Mouse (Mus musculus): ENCODE results near the gene Rps25. TPM values are rescaled to one million over a fixed set of nuclear protein-coding genes. Genes with fewer than 3 reads are reported as not detected.
"Not testable (repeated sequence)": the region's sequence is repeated elsewhere in the genome, so short reads cannot be mapped to it uniquely, and the experiment has no call there.

The Rps25 gene
- polyA plus RNA-seq, 1 experiment from 2014 or later, result 2,208 TPM

- DNase-seq (ENCODE audit: low spot score), result no peak
- Histone ChIP-seq H3K27ac (replicated peaks) (no peak within 1 kb of the TSS), H3K4me3 (no peak within 1 kb of the TSS), H3K9me3 (replicated peaks) (no peaks in the 10 kb centered on the region), H3K27me3 (ENCODE audit: low read depth, poor library complexity, severe bottlenecking) (no peaks in the 10 kb centered on the region), H3K4me1 (no peaks in the 10 kb centered on the region), H3K36me3 (no peaks in the 10 kb centered on the region)
- 77% methylated on average over 19 of the region's 19 CpGs for WGBS
These were observed 34.0 kb downstream of the Rps25 start, which contains the start of gene Foxr1 for GRCm38 (mm10) chr9:44440961-44441360. Foxr1 (minus strand) TSS chr9:44441136.

- not testable (repeated sequence) for H3K27ac ChIP-seq (replicated peaks); H3K4me1 ChIP-seq; H3K27me3 ChIP-seq (ENCODE audit: low read depth, poor library complexity, severe bottlenecking); H3K4me3 ChIP-seq; H3K36me3 ChIP-seq; H3K9me3 ChIP-seq (replicated peaks); DNase-seq (ENCODE audit: low spot score)
- 84% methylated on average over 7 of the region's 7 CpGs for WGBS
These were observed 37.6 kb downstream of the Rps25 start for GRCm38 (mm10) chr9:44444402-44445025.

- DNase-seq (ENCODE audit: low spot score), result no peak
- Histone ChIP-seq H3K27ac (replicated peaks) (no peak overlapping the region), H3K4me1 (peaks cover 13% of the 10 kb centered on the region), H3K27me3 (ENCODE audit: low read depth, poor library complexity, severe bottlenecking) (peaks cover 32% of the 10 kb centered on the region), H3K4me3 (no peak overlapping the region), H3K9me3 (replicated peaks) (no peaks in the 10 kb centered on the region), H3K36me3 (no peaks in the 10 kb centered on the region)
These were observed 43.4 kb downstream of the Rps25 start for GRCm38 (mm10) chr9:44450387-44450786.

- 9% methylated on average over 14 of the region's 14 CpGs for WGBS
- Histone ChIP-seq H3K36me3 (no peaks in the 10 kb centered on the region), H3K4me3 (no peak overlapping the region), H3K4me1 (peaks cover 43% of the 10 kb centered on the region), H3K27ac (replicated peaks) (peak overlapping the region; percentile 46; the same call in 1 of the 2 replicates), H3K9me3 (replicated peaks) (no peaks in the 10 kb centered on the region), H3K27me3 (ENCODE audit: low read depth, poor library complexity, severe bottlenecking) (peaks cover 39% of the 10 kb centered on the region)
- peak; percentile 84 for DNase-seq (ENCODE audit: low spot score)
These were observed 47.4 kb downstream of the Rps25 start for GRCm38 (mm10) chr9:44454132-44454890.

- 16% methylated on average over 4 of the region's 4 CpGs for WGBS
- H3K27me3 ChIP-seq (ENCODE audit: low read depth, poor library complexity, severe bottlenecking), result peaks cover 39% of the 10 kb centered on the region
These were observed 47.9 kb downstream of the Rps25 start, which contains the start of gene Upk2 for GRCm38 (mm10) chr9:44454891-44455220. Upk2 (minus strand) TSS chr9:44454976.

GRCm38 (mm10) chr9:44457035-44457742 lies 50.2 kb downstream of the Rps25 start:
- 3% methylated on average over 11 of the region's 11 CpGs for WGBS
- Histone ChIP-seq H3K36me3 (no peaks in the 10 kb centered on the region), H3K27ac (replicated peaks) (peak overlapping the region; percentile 77), H3K9me3 (replicated peaks) (no peaks in the 10 kb centered on the region), H3K27me3 (ENCODE audit: low read depth, poor library complexity, severe bottlenecking) (peaks cover 38% of the 10 kb centered on the region), H3K4me1 (peaks cover 43% of the 10 kb centered on the region), H3K4me3 (peak overlapping the region; percentile 29)
- peak; percentile 92 for DNase-seq (ENCODE audit: low spot score)

More at GRCm38 (mm10) chr9:44454891-44455220, 47.9 kb downstream of the Rps25 start, which contains the start of gene Upk2:
- no peak for DNase-seq (ENCODE audit: low spot score)
- peak within 1 kb of the TSS; percentile 52; the same call in 1 of the 2 replicates for H3K27ac ChIP-seq (replicated peaks)
- H3K9me3 ChIP-seq (replicated peaks), result no peaks in the 10 kb centered on the region
- peaks cover 43% of the 10 kb centered on the region for H3K4me1 ChIP-seq
- H3K4me3 ChIP-seq, result no peak within 1 kb of the TSS
- H3K36me3 ChIP-seq, result no peaks in the 10 kb centered on the region

Small RNA genes within 50 kb of the gene (microRNA-seq; reads per million reads assigned to microRNA genes)
- gene Mir7085, result not detected

Other genes starting within 250 kb of the Rps25 start
- gene Cbl, start 173.1 kb upstream of the Rps25 start, polyA plus RNA-seq (2016; fragmentation: Nextera tagmentation; extraction: Ambion mirVana), result 21.7 and 25.5 TPM in 2 replicates
- not detected in 2 replicates for gene Ccdc153, start 166.5 kb upstream of the Rps25 start, polyA plus RNA-seq (2016; fragmentation: Nextera tagmentation; extraction: Ambion mirVana)
- 0.06 TPM in 1 of 2 replicates, not detected in the other for gene Pdzd3, start 155.7 kb upstream of the Rps25 start, polyA plus RNA-seq (2016; fragmentation: Nextera tagmentation; extraction: Ambion mirVana)
- 2.6 and 2.9 TPM in 2 replicates for gene Nlrx1, start 138.5 kb upstream of the Rps25 start, polyA plus RNA-seq (2016; fragmentation: Nextera tagmentation; extraction: Ambion mirVana)
- 6.4 and 8.6 TPM in 2 replicates for gene Abcg4, start 118.5 kb upstream of the Rps25 start, polyA plus RNA-seq (2016; fragmentation: Nextera tagmentation; extraction: Ambion mirVana)
- 29.4 and 35.8 TPM in 2 replicates for gene Hinfp, start 101.5 kb upstream of the Rps25 start, polyA plus RNA-seq (2016; fragmentation: Nextera tagmentation; extraction: Ambion mirVana)
- gene C2cd2l, start 86.9 kb upstream of the Rps25 start, polyA plus RNA-seq (2016; fragmentation: Nextera tagmentation; extraction: Ambion mirVana), result 8.6 and 10.8 TPM in 2 replicates
- 45.6 and 47.5 TPM in 2 replicates for gene Dpagt1, start 81.1 kb upstream of the Rps25 start, polyA plus RNA-seq (2016; fragmentation: Nextera tagmentation; extraction: Ambion mirVana)
- 531 and 532 TPM in 2 replicates for gene H2afx, start 72.4 kb upstream of the Rps25 start, polyA plus RNA-seq (2016; fragmentation: Nextera tagmentation; extraction: Ambion mirVana)
- 168 and 189 TPM in 2 replicates for gene Hmbs, start 62.9 kb upstream of the Rps25 start, polyA plus RNA-seq (2016; fragmentation: Nextera tagmentation; extraction: Ambion mirVana)
- 33.6 and 35.9 TPM in 2 replicates for gene Vps11, start 45.5 kb upstream of the Rps25 start, polyA plus RNA-seq (2016; fragmentation: Nextera tagmentation; extraction: Ambion mirVana)
- gene Hyou1, start 27.6 kb upstream of the Rps25 start, polyA plus RNA-seq (2016; fragmentation: Nextera tagmentation; extraction: Ambion mirVana), result 40.2 and 42.1 TPM in 2 replicates
- gene Slc37a4, start 10.3 kb upstream of the Rps25 start, polyA plus RNA-seq (2016; fragmentation: Nextera tagmentation; extraction: Ambion mirVana), result 17.2 and 20.5 TPM in 2 replicates
- 216 and 244 TPM in 2 replicates for gene Trappc4, start 461 bp downstream of the Rps25 start, polyA plus RNA-seq (2016; fragmentation: Nextera tagmentation; extraction: Ambion mirVana)
- gene Ccdc84, start 11.4 kb downstream of the Rps25 start, polyA plus RNA-seq (2016; fragmentation: Nextera tagmentation; extraction: Ambion mirVana), result 25.4 and 29.9 TPM in 2 replicates
- gene Foxr1, start 34.0 kb downstream of the Rps25 start, polyA plus RNA-seq (2016; fragmentation: Nextera tagmentation; extraction: Ambion mirVana), result not detected in 2 replicates
- not detected in 2 replicates for gene Upk2, start 47.8 kb downstream of the Rps25 start, polyA plus RNA-seq (2016; fragmentation: Nextera tagmentation; extraction: Ambion mirVana)
- 3.9 and 4.7 TPM in 2 replicates for gene Bcl9l, start 75.7 kb downstream of the Rps25 start, polyA plus RNA-seq (2016; fragmentation: Nextera tagmentation; extraction: Ambion mirVana)
- gene Cxcr5, start 154.7 kb downstream of the Rps25 start, polyA plus RNA-seq (2016; fragmentation: Nextera tagmentation; extraction: Ambion mirVana), result not detected in 2 replicates
- 19.5 and 19.7 TPM in 2 replicates for gene Ddx6, start 197.8 kb downstream of the Rps25 start, polyA plus RNA-seq (2016; fragmentation: Nextera tagmentation; extraction: Ambion mirVana)

All from midbrain, embryonic 10.5 days (tissue).